Mouse (Mus musculus) MEL (cell line): ENCODE results near the gene Ephx1. TPM values are rescaled to one million over a fixed set of nuclear protein-coding genes. Genes with fewer than 3 reads are reported as not detected.

ENCODE experiments used
- DNase-seq: peaks from one replicate; pipeline ENCODE4 v3.0.0; 2011; ENCODE audit warnings: low read depth, low spot score
- H3K27ac ChIP-seq: 2 replicates; pipeline ENCODE4 v1.5.1; 2012; ENCODE audit warnings: low read depth, mild to moderate bottlenecking, control low read depth, low read length, moderate library complexity; ENCODE audit not compliant: control insufficient read depth
- H3K27me3 ChIP-seq, 2 experiments: fragments of 150-350 bp in 1 of 2; sonication (generic) in 1 of 2; 2 replicates each; pipeline ENCODE4 v1.6.1; 2012; ENCODE audit warnings: low read length in 2 of 2, mild to moderate bottlenecking in 2 of 2, improper control_type of control experiment in 1 of 2, moderate library complexity in 1 of 2; ENCODE audit not compliant: insufficient read depth in 2 of 2, control insufficient read depth in 1 of 2
- H3K36me3 ChIP-seq, 2 experiments: 2 replicates each; pipeline ENCODE4 v1.6.1; 2012 to 2014; ENCODE audit warnings: low read length in 2 of 2, improper control_type of control experiment in 1 of 2, inconsistent platforms in 1 of 2, mild to moderate bottlenecking in 1 of 2; ENCODE audit not compliant: insufficient read depth in 2 of 2, control insufficient read depth in 1 of 2
- H3K4me1 ChIP-seq, 2 experiments: fragments of 150-350 bp in 1 of 2; sonication (generic) in 1 of 2; 2 replicates each; pipeline ENCODE4 v1.6.1; 2012; ENCODE audit warnings: low read length in 2 of 2, improper control_type of control experiment in 1 of 2, mild to moderate bottlenecking in 1 of 2; ENCODE audit not compliant: insufficient read depth in 2 of 2, control insufficient read depth in 1 of 2
- H3K4me3 ChIP-seq, 2 experiments: fragments of 150-350 bp in 1 of 2; sonication (generic) in 1 of 2; 2 replicates each; pipeline ENCODE4 v1.5.1; 2012; ENCODE audit warnings: low read depth in 2 of 2, low read length in 2 of 2, mild to moderate bottlenecking in 2 of 2, moderate library complexity in 2 of 2, control low read depth in 1 of 2, improper control_type of control experiment in 1 of 2; ENCODE audit not compliant: control insufficient read depth in 1 of 2, insufficient read depth in 1 of 2
- H3K79me2 ChIP-seq: 2 replicates; pipeline ENCODE4 v1.6.1; 2012; ENCODE audit warnings: mild to moderate bottlenecking, low read length, moderate library complexity; ENCODE audit not compliant: control insufficient read depth, poor library complexity, insufficient read depth
- H3K9ac ChIP-seq: 2 replicates; pipeline ENCODE4 v1.6.1; 2012; ENCODE audit warnings: low read depth, mild to moderate bottlenecking, control low read depth, low read length, moderate library complexity; ENCODE audit not compliant: control insufficient read depth, poor library complexity, severe bottlenecking
- H3K9me3 ChIP-seq: fragments of 150-350 bp; sonication (generic); replicated peaks from 2 replicates; pipeline ENCODE4 v1.6.1; 2012; ENCODE audit warnings: mild to moderate bottlenecking, low read length, improper control_type of control experiment, moderate library complexity; ENCODE audit not compliant: insufficient read depth
- CHD2 ChIP-seq: IDR thresholded peaks from 2 replicates; pipeline ENCODE4 v1.6.1; 2011; ENCODE audit warnings: low read length, improper control_type of control experiment
- CTCF ChIP-seq, 3 experiments: IDR thresholded peaks in 2 of 3; conservative IDR thresholded peaks in 1 of 3; 2 replicates each; pipeline ENCODE4 v1.5.1; 2011 to 2012; ENCODE audit warnings: low read length in 3 of 3, low read depth in 2 of 3, mild to moderate bottlenecking in 2 of 3, improper control_type of control experiment in 1 of 3, inconsistent platforms in 1 of 3, mixed read lengths in 1 of 3, moderate library complexity in 1 of 3; ENCODE audit not compliant: control insufficient read depth in 1 of 3, insufficient read depth in 1 of 3, poor library complexity in 1 of 3, severe bottlenecking in 1 of 3
- ELF1 ChIP-seq: IDR thresholded peaks from 2 replicates; pipeline ENCODE4 v1.6.1; 2014; ENCODE audit warnings: low read depth, mild to moderate bottlenecking, inconsistent platforms, low read length, improper control_type of control experiment, moderate library complexity
- EP300 ChIP-seq, 2 experiments: IDR thresholded peaks; 2 replicates each; pipeline ENCODE4 v1.6.1; 2011; ENCODE audit warnings: improper control_type of control experiment in 2 of 2, low read length in 2 of 2, low read depth in 1 of 2, mild to moderate bottlenecking in 1 of 2
- ETS1 ChIP-seq: IDR thresholded peaks from 2 replicates; pipeline ENCODE4 v1.6.1; 2012; ENCODE audit warnings: low read depth, mild to moderate bottlenecking, inconsistent platforms, low read length, improper control_type of control experiment, moderate library complexity
- GATA1 ChIP-seq: IDR thresholded peaks from 2 replicates; pipeline ENCODE4 v1.6.1; 2011; ENCODE audit warnings: low read depth, low read length, improper control_type of control experiment
- JUND ChIP-seq: IDR thresholded peaks from 2 replicates; pipeline ENCODE4 v1.6.1; 2011; ENCODE audit warnings: low read depth, mild to moderate bottlenecking, improper control_type of control experiment, low read length
- KAT2A ChIP-seq: conservative IDR thresholded peaks from 2 replicates; pipeline ENCODE4 v1.6.1; 2012; ENCODE audit warnings: low read depth, low read length, improper control_type of control experiment, inconsistent platforms
- MAFK ChIP-seq: IDR thresholded peaks from 2 replicates; pipeline ENCODE4 v1.6.1; 2011; ENCODE audit warnings: low read depth, mild to moderate bottlenecking, low read length, improper control_type of control experiment, borderline replicate concordance
- MAX ChIP-seq: IDR thresholded peaks from 2 replicates; pipeline ENCODE4 v1.6.1; 2011; ENCODE audit warnings: low read length, improper control_type of control experiment
- MAZ ChIP-seq: IDR thresholded peaks from 2 replicates; pipeline ENCODE4 v1.6.1; 2012; ENCODE audit warnings: low read depth, mild to moderate bottlenecking, inconsistent platforms, low read length, improper control_type of control experiment
- MYC ChIP-seq: IDR thresholded peaks from 2 replicates; pipeline ENCODE4 v1.6.1; 2011; ENCODE audit warnings: low read depth, mild to moderate bottlenecking, low read length, improper control_type of control experiment, moderate library complexity
- NELFE ChIP-seq: IDR thresholded peaks from 2 replicates; pipeline ENCODE4 v1.6.1; 2011; ENCODE audit warnings: low read depth, low read length, improper control_type of control experiment
- NRF1 ChIP-seq: IDR thresholded peaks from 2 replicates; pipeline ENCODE4 v1.6.1; 2014; ENCODE audit warnings: low read depth, mild to moderate bottlenecking, inconsistent platforms, low read length, improper control_type of control experiment, moderate library complexity; ENCODE audit not compliant: poor library complexity, insufficient read depth, severe bottlenecking
- POLR2A ChIP-seq, 2 experiments: IDR thresholded peaks; 2 replicates each; pipeline ENCODE4 v1.6.1; 2011 to 2012; ENCODE audit warnings: low read length in 2 of 2, mild to moderate bottlenecking in 2 of 2, control low read depth in 1 of 2, improper control_type of control experiment in 1 of 2, low read depth in 1 of 2, moderate library complexity in 1 of 2; ENCODE audit not compliant: control insufficient read depth in 1 of 2, insufficient read depth in 1 of 2, poor library complexity in 1 of 2
- POLR2AphosphoS5 ChIP-seq: IDR thresholded peaks from 2 replicates; pipeline ENCODE4 v1.6.1; 2012; ENCODE audit warnings: low read depth, borderline replicate concordance, mild to moderate bottlenecking, inconsistent platforms, low read length, moderate library complexity, mixed read lengths
- RAD21 ChIP-seq: IDR thresholded peaks from 2 replicates; pipeline ENCODE4 v1.6.1; 2011; ENCODE audit warnings: mild to moderate bottlenecking, low read depth, low read length, improper control_type of control experiment
- SIN3A ChIP-seq: IDR thresholded peaks from 2 replicates; pipeline ENCODE4 v1.6.1; 2012; ENCODE audit warnings: low read length, improper control_type of control experiment, inconsistent platforms
- SMC3 ChIP-seq: IDR thresholded peaks from 2 replicates; pipeline ENCODE4 v1.6.1; 2011; ENCODE audit warnings: low read depth, low read length, improper control_type of control experiment
- TAL1 ChIP-seq: IDR thresholded peaks from 2 replicates; pipeline ENCODE4 v1.6.1; 2012; ENCODE audit warnings: mild to moderate bottlenecking, inconsistent platforms, low read length, moderate library complexity, mixed read lengths
- TBP ChIP-seq: IDR thresholded peaks from 2 replicates; pipeline ENCODE4 v1.8.0; 2011; ENCODE audit warnings: low read depth, low read length, improper control_type of control experiment
- TCF12 ChIP-seq: IDR thresholded peaks from 2 replicates; pipeline ENCODE4 v1.6.1; 2014; ENCODE audit warnings: low read depth, mild to moderate bottlenecking, inconsistent platforms, low read length, improper control_type of control experiment, moderate library complexity
- UBTF ChIP-seq: IDR thresholded peaks from 2 replicates; pipeline ENCODE4 v1.6.1; 2012; ENCODE audit warnings: low read depth, mild to moderate bottlenecking, inconsistent platforms, low read length, improper control_type of control experiment, moderate library complexity, borderline replicate concordance; ENCODE audit not compliant: insufficient read depth
- USF1 ChIP-seq: IDR thresholded peaks from 2 replicates; pipeline ENCODE4 v1.6.1; 2014; ENCODE audit warnings: low read depth, mild to moderate bottlenecking, inconsistent platforms, low read length, improper control_type of control experiment, moderate library complexity
- USF2 ChIP-seq, 2 experiments: IDR thresholded peaks; 2 replicates each; pipeline ENCODE4 v1.6.1; 2011 to 2012; ENCODE audit warnings: improper control_type of control experiment in 2 of 2, low read length in 2 of 2, borderline replicate concordance in 1 of 2, inconsistent platforms in 1 of 2, low read depth in 1 of 2, mild to moderate bottlenecking in 1 of 2; ENCODE audit not compliant: insufficient read depth in 1 of 2
- ZKSCAN1 ChIP-seq: IDR thresholded peaks from 2 replicates; pipeline ENCODE4 v1.6.1; 2012; ENCODE audit warnings: low read depth, mild to moderate bottlenecking, inconsistent platforms, low read length, improper control_type of control experiment, moderate library complexity
- ZMIZ1 ChIP-seq: IDR thresholded peaks from 2 replicates; pipeline ENCODE4 v1.6.1; 2012; ENCODE audit warnings: low read depth, mild to moderate bottlenecking, inconsistent platforms, low read length, improper control_type of control experiment, moderate library complexity
- ZNF384 ChIP-seq: IDR thresholded peaks from 2 replicates; pipeline ENCODE4 v1.6.1; 2012; ENCODE audit warnings: low read depth, mild to moderate bottlenecking, inconsistent platforms, low read length, improper control_type of control experiment
- polyA plus RNA-seq, 2 experiments: library from polyadenylated mRNA; stranded (reverse) in 1 of 2; unstranded in 1 of 2; fragments of >175 nt in 1 of 2; fragments of >200 nt in 1 of 2; gene quantifications; 2 replicates each; pipeline versions ENCODE4 v1.2.1 to v1.2.4; 2012; ENCODE audit warnings: low replicate concordance in 2 of 2, low read depth in 1 of 2; ENCODE audit not compliant: insufficient read length in 2 of 2, insufficient read depth in 1 of 2, missing spikeins in 1 of 2
- total RNA-seq: library from RNA; depleted of rRNA; stranded (reverse); fragments of 300-350 nt; gene quantifications from 2 replicates; pipeline ENCODE4 v1.2.3, GENCODE M21; 2012

The Ephx1 gene
- total and polyA plus RNA-seq, 3 experiments = 0.15 to 0.39 TPM; not detected in 1

DNA sequence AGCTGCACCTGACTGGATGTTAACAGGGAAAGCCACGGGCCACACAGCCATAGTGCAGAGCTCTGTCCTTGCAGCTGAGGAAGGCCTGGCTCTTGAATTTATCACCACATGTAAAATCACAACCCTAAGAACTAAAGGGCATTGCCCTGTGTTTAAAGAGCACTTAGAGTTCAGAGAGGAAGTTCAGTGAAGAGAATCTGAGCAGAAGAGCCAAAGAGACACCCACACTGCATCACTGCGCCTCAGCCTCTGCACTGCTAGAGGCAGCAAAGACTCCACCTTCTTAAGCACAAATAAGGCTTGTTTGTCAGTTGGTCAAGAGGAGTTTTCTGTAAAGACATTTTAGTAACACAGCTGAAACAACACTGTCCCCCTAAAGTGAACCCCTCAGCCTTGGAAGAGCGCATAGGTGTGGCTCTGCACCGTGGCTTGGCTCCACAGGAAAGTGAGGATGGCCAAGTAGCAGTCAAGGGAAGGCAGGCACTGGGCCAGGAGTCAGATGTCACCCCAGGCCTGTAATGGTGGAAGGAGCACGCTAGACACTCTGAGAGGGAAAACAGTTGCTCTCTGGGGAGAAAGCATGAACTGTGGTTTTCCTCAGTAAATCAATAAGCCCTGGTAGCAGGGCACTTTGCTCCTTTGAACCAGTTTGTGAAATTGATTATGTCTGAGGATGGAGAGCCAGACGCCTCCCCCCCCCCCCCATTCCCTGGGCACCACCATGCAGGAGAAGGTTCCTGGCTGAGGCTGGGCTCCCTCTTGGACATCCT is 5.8 kb downstream of the Ephx1 start:
- TF ChIP-seq ETS1 (no peak), KAT2A (no peak), TBP (no peak), CTCF (IDR thresholded peaks at IDR 0.05 in 2 of 3, conservative IDR thresholded peaks at IDR 0.05 in 1 of 3; ENCODE audit: control insufficient read depth in 1 of 3, insufficient read depth in 1 of 3, low read depth in 2 of 3, low read length in 3 of 3, poor library complexity in 1 of 3, severe bottlenecking in 1 of 3) (no peak), MYC (no peak), POLR2AphosphoS5 (no peak), TAL1 (no peak)
- Histone ChIP-seq H3K79me2 (no peaks in the 10 kb centered on the region), H3K27ac (no peak overlapping the region), H3K9ac (no peak overlapping the region), H3K36me3 (no peaks in the 10 kb centered on the region), H3K27me3 (peaks cover 2 to 6% of the 10 kb centered on the region in 2 experiments; a peak in 3 of 4 replicates), H3K4me3 (no peak overlapping the region), H3K9me3 (no peaks in the 10 kb centered on the region), H3K4me1 (no peaks in the 10 kb centered on the region)
- no peak for DNase-seq

DNA sequence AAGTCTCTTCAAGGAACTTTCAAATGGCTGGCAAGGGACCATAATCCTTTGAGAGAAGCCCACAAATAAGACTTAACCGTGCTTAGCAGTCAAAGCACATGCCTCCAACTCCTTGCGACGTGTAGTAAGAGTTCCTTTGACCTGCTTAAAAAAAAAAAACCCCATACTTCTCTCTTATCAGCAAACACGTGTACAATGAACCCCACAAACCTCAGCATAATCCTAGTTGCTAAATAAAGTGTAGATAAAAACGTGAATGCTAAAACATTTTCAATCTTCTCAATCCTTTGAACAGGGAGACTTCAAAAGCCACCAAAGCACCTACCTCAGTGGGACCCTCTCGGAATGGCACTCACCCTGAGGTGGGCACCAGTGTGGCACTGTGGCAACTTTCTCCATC is 7.3 kb downstream of the Ephx1 start:
- Histone ChIP-seq H3K27me3 (peaks cover 2 to 6% of the 10 kb centered on the region in 2 experiments; a peak in 3 of 4 replicates), H3K4me3 (no peak overlapping the region), H3K79me2 (no peaks in the 10 kb centered on the region), H3K36me3 (no peaks in the 10 kb centered on the region), H3K9me3 (no peaks in the 10 kb centered on the region), H3K4me1 (no peaks in the 10 kb centered on the region), H3K27ac (no peak overlapping the region), H3K9ac (no peak overlapping the region)
- peak; percentile 50 for DNase-seq
- no peak for TF ChIP-seq EP300 (IDR thresholded peaks at IDR 0.05; ENCODE audit: low read depth in 1 of 2, low read length in 2 of 2)
- TF ChIP-seq ZMIZ1 = no peak
- TF ChIP-seq SIN3A = no peak
- TF ChIP-seq USF2 (IDR thresholded peaks at IDR 0.05; ENCODE audit: borderline replicate concordance in 1 of 2, insufficient read depth in 1 of 2, low read depth in 1 of 2, low read length in 2 of 2) = no peak
- 0 out of 2 replicates have a peak, but pooled peaks have one; percentile 26 for TF ChIP-seq MYC
- TF ChIP-seq ELF1 = no peak
- peak; percentile 81 for TF ChIP-seq ZNF384
- no peak for TF ChIP-seq UBTF
- TF ChIP-seq KAT2A = no peak
- TF ChIP-seq POLR2AphosphoS5 = no peak
- TF ChIP-seq TAL1 = no peak
- TF ChIP-seq RAD21 = no peak
- no peak for TF ChIP-seq SMC3
- no peak; the same call in 1 of the 2 replicates for TF ChIP-seq MAX
- no peak for TF ChIP-seq CHD2
- no peak for TF ChIP-seq NRF1
- TF ChIP-seq ZKSCAN1 = no peak
- peak; percentile 49; the same call in 1 of the 2 replicates for TF ChIP-seq USF1
- TF ChIP-seq TCF12 = no peak
- TF ChIP-seq NELFE = no peak
- TF ChIP-seq ETS1 = no peak
- no peak for TF ChIP-seq CTCF (IDR thresholded peaks at IDR 0.05 in 2 of 3, conservative IDR thresholded peaks at IDR 0.05 in 1 of 3; ENCODE audit: control insufficient read depth in 1 of 3, insufficient read depth in 1 of 3, low read depth in 2 of 3, low read length in 3 of 3, poor library complexity in 1 of 3, severe bottlenecking in 1 of 3)
- 0 out of 2 replicates have a peak, but pooled peaks have one; percentile 60 for TF ChIP-seq TBP
- peak; percentile 63 for TF ChIP-seq GATA1
- TF ChIP-seq MAFK = no peak
- no peak for TF ChIP-seq JUND
- no peak for TF ChIP-seq POLR2A (IDR thresholded peaks at IDR 0.05; ENCODE audit: control insufficient read depth in 1 of 2, insufficient read depth in 1 of 2, low read depth in 1 of 2, low read length in 2 of 2, poor library complexity in 1 of 2)
- no peak for TF ChIP-seq MAZ
